Mouse (Mus musculus): ENCODE measurements at regions not wholly inside any gene's neighbourhood (a gene's known extent, or its start where the extent isn't known, plus 50 kb on each side); places are given as distances from the start of the nearest gene placed in this dataset.
"Not testable (repeated sequence)": the region's sequence is repeated elsewhere in the genome, so short reads cannot be mapped to it uniquely, and the experiment has no call there.

DNA sequence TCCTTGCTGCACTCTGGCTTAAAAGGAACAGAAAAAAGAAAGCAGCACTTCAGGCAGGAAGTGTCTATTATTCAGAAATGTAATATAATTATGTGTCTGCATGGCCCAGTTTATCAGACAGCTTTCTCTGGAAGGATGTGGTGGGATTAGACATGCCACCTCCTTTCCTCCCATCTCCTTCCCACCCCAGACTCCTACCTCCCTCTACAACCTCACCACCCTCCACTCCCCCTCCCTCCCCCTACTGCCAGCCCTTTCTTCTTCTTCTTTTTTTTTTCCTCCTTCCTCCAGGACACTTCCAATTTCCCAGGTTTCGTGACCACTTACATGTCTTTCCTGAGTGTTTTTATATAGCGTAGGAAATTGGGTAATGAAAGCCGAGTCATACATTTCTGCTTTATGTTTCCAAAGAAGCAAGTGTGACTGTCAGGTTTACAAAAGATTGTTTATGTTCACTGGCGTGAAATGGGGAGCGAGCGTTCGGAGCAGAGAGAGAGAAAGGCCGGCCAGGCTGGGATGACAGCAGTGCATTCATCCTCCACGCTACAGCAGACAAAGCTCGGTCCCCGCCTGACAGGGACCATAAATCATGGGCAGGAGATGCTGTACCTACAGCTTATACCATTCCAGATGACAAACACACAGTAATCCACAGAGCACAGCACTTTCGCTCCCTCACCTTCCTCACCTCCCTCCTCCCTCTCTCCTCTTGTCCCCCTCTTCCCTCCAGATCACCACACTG is 354.6 kb upstream of the Zfp703 start:
- 15% methylated on average over 12 of the region's 12 CpGs for WGBS
- H3K4me3 ChIP-seq (replicated peaks): no peak overlapping the region
- no peak overlapping the region for H3K9ac ChIP-seq
- H3K9me3 ChIP-seq: no peaks in the 10 kb centered on the region
- ATAC-seq: peak; percentile 73
- H3K36me3 ChIP-seq: no peaks in the 10 kb centered on the region
- H3K27me3 ChIP-seq (replicated peaks): no peaks in the 10 kb centered on the region
- peaks cover 11% of the 10 kb centered on the region for H3K4me1 ChIP-seq (replicated peaks)
- peak overlapping the region; percentile 45 for H3K4me2 ChIP-seq (replicated peaks)
- H3K27ac ChIP-seq: no peak overlapping the region

DNA sequence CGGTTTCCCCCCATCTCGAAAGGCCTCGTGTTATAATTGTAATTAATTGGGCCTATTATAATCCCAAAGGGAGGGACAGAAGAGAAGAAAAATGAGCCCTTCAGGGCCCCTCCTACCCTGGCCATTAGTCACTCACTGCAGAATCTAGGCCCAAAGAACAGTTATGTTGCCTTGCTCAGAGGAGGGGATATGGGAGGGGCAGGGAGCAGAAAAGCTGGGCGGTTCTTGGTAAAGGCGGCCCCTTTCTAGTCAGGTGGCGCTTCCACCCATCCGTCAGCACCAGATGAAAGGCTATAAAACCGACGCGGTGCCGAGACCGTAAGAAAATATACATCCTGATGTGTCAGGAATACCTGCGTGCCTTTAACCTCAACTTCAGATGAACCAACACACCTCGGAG is 350.9 kb upstream of the Zfp703 start:
- H3K4me3 ChIP-seq (replicated peaks): no peak overlapping the region
- H3K27me3 ChIP-seq (replicated peaks): no peaks in the 10 kb centered on the region
- H3K4me1 ChIP-seq (replicated peaks): peaks cover 14% of the 10 kb centered on the region
- H3K27ac ChIP-seq: no peak overlapping the region
- ATAC-seq: 0 out of 2 replicates have a peak, but pooled peaks have one; percentile 39
- 46% methylated on average over 14 of the region's 14 CpGs for WGBS
- no peaks in the 10 kb centered on the region for H3K9me3 ChIP-seq
- H3K36me3 ChIP-seq: no peaks in the 10 kb centered on the region
- no peak overlapping the region for H3K9ac ChIP-seq
- 0 out of 2 replicates have a peak overlapping the region, but pooled peaks have one; percentile 12 for H3K4me2 ChIP-seq (replicated peaks)

DNA sequence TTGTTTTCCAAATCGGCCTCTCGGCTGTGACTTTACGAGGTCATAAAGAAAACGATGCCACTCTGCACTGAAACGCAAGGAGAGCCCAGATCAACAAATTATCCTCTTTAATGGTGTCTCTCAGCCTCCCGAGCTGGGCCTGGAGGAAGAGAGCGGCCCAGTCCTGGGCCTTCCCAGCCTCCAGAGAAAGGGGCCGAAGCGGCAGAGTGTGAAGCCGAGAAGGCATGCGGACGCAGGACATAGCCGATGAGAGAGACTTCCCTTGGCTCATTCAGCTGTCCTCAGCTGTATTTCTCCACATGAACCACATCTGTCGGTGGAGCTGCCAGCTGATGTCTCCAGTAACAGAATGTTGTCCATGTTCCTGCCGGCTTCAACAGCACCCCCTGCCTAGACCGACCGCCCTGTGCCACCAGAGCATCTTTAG is 350.5 kb upstream of the Zfp703 start:
- Histone ChIP-seq H3K27ac (no peak overlapping the region), H3K4me2 (replicated peaks) (0 out of 2 replicates have a peak overlapping the region, but pooled peaks have one; percentile 12), H3K9ac (no peak overlapping the region), H3K36me3 (no peaks in the 10 kb centered on the region), H3K4me1 (replicated peaks) (peaks cover 12% of the 10 kb centered on the region), H3K27me3 (replicated peaks) (no peaks in the 10 kb centered on the region), H3K9me3 (no peaks in the 10 kb centered on the region), H3K4me3 (replicated peaks) (no peak overlapping the region)
- 37% methylated on average over 17 of the region's 17 CpGs for WGBS
- no peak for ATAC-seq

DNA sequence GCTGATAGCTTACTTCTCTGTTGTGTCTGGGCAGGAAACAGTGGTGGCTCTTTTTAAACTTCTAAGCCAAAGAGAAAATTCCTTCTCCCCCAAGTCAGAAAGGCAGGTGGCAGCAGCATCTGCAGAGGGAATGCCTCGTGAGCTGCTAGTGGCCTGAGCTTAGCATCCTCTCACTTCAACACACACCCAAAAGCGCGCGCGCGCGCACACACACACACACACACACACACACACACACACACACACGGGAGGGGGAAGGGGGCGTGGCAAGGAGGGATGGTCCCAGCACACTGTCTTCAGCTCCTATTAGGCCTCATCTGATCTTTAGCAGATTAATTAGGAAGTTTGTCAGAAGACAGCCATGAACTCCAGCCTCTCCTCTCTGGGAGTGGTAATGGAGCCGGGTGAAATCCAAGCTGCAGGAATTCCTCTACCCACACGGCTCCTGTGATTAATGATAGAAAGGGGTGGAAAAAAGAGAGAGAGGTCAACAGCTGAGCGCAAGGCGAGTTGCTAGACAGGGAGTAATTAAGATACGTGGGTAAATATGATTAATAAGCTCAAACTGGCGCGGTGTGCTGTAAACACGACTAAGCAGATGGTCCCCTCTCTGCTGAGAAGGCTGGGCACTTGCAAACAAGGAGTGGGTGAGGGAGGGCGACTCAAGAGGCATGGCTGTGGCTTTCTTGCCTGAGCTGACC is 349.8 kb upstream of the Zfp703 start:
- H3K9me3 ChIP-seq: no peaks in the 10 kb centered on the region
- H3K4me1 ChIP-seq (replicated peaks): peaks cover 6% of the 10 kb centered on the region; the same call in 1 of the 2 replicates
- no peak overlapping the region for H3K4me3 ChIP-seq (replicated peaks)
- 41% methylated on average over 18 of the region's 18 CpGs for WGBS
- no peak overlapping the region for H3K27ac ChIP-seq
- no peaks in the 10 kb centered on the region for H3K27me3 ChIP-seq (replicated peaks)
- peak; percentile 63 for ATAC-seq
- H3K36me3 ChIP-seq: no peaks in the 10 kb centered on the region
- H3K9ac ChIP-seq: no peak overlapping the region
- no peak overlapping the region for H3K4me2 ChIP-seq (replicated peaks)

DNA sequence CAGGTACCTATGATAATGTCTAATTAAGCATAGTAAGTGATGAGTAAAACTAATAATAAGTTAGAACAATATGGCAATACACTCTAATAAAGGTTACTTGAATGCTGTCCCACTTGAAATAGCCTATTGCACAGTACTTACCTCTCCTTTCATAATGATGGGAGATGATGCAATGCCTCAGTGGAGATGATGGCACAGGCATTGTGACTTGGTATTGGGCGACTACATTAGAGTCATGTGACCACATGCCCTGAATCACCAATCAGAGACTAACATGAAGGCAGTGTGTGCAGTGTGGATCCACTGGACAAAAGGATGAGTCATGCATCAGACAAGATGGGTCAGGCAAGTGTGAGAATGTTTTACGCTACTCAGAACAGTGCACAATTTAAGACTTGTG is 346.6 kb upstream of the Zfp703 start:
- no peaks in the 10 kb centered on the region for H3K27me3 ChIP-seq (replicated peaks)
- 88% methylated on average over 2 of the region's 2 CpGs for WGBS

DNA sequence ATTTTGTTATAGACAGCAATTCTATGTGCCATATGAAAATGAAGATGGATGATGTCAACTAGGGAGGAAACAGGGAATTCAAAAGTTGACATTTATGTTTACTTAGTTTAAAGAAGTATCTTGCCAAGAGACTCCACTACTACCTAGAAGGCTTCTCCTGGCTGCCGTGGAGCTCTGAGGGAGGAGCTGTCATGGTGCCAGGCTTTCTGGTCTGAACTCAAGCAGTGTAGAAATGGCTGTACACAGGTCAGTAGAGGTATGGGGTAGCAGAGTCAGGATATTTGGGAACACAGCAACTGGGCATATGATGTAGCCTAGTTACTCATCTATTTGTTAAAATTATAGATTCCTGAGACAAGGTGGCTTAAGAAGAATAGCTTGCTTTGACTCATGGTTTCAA is 341.4 kb upstream of the Zfp703 start:
- Histone ChIP-seq H3K9ac (no peak overlapping the region), H3K27me3 (replicated peaks) (no peaks in the 10 kb centered on the region), H3K4me2 (replicated peaks) (no peak overlapping the region), H3K4me1 (replicated peaks) (no peaks in the 10 kb centered on the region), H3K36me3 (no peaks in the 10 kb centered on the region), H3K27ac (no peak overlapping the region), H3K4me3 (replicated peaks) (no peak overlapping the region), H3K9me3 (no peaks in the 10 kb centered on the region)
- ATAC-seq: no peak
- 55% methylated on average over 1 of the region's 1 CpGs for WGBS

More for the DNA sequence above, 346.6 kb upstream of the Zfp703 start:
- H3K9ac ChIP-seq: no peak overlapping the region
- H3K4me2 ChIP-seq (replicated peaks): no peak overlapping the region
- no peak for ATAC-seq
- no peaks in the 10 kb centered on the region for H3K36me3 ChIP-seq
- no peak overlapping the region for H3K27ac ChIP-seq
- H3K9me3 ChIP-seq: no peaks in the 10 kb centered on the region
- 0 out of 2 replicates have a peak, but pooled peaks cover 5% of the 10 kb centered on the region for H3K4me1 ChIP-seq (replicated peaks)
- H3K4me3 ChIP-seq (replicated peaks): no peak overlapping the region

DNA sequence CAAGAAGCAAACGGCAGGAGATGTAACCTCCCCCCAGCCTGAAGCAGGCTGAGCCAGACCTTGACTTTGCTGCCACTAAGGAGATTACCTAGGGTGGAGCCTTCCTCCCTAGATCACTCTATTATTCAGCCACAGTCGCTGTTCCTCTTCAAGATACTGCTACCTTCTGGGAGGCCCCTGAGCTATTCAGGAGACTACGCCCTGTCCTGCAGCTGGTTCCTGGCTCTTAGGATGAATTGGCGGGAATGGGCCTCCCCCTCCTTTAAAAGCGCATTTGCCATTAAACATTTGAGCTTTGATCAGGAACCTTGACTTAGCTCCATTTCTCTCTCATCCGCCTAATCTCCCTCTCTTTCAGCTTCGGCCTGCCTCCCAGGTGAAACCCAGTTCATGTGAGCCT is 331.8 kb upstream of the Zfp703 start:
- not testable (repeated sequence) for H3K4me2 ChIP-seq (replicated peaks); H3K36me3 ChIP-seq; H3K9ac ChIP-seq; H3K4me1 ChIP-seq (replicated peaks); H3K27me3 ChIP-seq (replicated peaks); H3K4me3 ChIP-seq (replicated peaks); H3K27ac ChIP-seq; H3K9me3 ChIP-seq
- 71% methylated on average over 7 of the region's 7 CpGs for WGBS
- peak; percentile 70; the same call in 1 of the 2 replicates for ATAC-seq

DNA sequence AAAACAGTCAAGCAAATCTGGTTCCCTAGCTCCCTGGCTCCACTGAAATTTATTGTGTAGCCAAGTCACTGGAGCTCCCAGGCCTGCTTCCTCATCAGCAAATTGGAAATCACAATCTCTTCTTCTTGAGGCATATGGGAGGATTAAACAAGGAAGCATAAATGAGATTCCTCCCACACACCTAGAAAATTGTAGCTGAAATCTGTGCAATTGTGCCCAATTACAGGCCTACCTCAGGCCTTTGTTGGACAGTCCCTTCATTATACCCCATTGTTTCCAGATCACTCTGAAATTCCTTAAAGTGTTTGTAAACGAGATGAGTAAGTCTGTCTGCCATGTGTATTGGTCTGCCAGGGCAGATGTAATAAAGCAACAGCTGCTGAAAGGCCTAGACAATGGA is 326.8 kb upstream of the Zfp703 start:
- H3K27me3 ChIP-seq (replicated peaks): no peaks in the 10 kb centered on the region
- no peak for ATAC-seq
- no peak overlapping the region for H3K4me3 ChIP-seq (replicated peaks)
- H3K4me1 ChIP-seq (replicated peaks): no peaks in the 10 kb centered on the region
- WGBS: 62% methylated on average over 1 of the region's 1 CpGs
- no peaks in the 10 kb centered on the region for H3K36me3 ChIP-seq
- no peak overlapping the region for H3K4me2 ChIP-seq (replicated peaks)
- no peak overlapping the region for H3K27ac ChIP-seq
- H3K9me3 ChIP-seq: no peaks in the 10 kb centered on the region
- H3K9ac ChIP-seq: no peak overlapping the region

DNA sequence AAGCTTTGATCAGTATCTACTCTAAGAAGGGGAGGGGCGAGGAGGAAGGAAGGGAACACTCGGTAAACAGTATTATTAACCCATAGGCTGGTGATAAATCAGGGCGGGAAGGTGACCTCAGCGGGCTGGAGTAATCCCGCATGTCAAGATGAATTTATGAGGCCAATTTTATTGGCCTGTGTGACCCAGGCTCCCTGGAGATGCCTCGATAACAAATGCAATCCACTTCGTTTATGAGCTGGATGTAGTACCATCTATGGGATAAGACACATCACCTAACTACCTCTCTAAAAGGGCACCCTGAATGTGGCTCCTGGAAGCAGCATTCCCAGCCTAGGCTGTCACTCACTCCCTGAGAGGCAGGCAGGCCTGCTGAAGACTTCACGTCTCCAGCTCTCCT is 321.2 kb upstream of the Zfp703 start:
- no peaks in the 10 kb centered on the region for H3K27me3 ChIP-seq (replicated peaks)
- 12% methylated on average over 8 of the region's 8 CpGs for WGBS

DNA sequence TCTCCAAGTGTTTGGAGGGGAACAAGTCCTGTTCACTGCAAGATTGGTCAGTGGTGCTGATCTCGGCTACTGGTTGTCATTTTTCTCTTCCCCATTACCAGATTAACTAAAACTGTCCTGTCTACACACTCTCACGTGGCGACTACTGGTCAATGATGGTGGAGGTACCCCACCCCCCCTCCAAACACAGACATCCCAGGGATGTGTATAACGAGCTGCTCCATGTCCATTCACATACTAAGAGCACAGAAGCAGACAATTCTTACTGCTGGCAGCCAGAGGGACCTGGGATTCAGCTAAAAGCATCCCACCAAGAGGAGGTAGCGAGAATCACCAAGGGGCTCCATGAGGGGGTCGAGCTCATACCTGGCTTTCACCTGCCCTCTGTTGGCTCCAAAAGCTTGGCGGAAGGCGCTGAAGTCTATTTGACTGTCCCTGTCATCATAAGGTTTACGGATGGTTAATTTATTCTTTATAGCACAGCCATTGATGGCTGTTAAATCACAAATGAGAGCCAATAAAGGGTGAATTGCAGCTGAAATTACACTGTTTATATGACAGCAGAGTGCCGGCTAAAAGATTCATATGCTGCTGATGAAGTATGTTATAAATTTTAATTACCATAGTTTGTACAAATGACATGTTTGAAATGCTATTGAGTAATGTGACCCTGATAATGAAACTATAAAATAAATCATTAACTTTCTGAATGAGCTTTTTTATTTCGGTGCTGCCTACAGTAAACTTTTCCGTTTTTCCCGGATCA is 320.6 kb upstream of the Zfp703 start:
- peak; percentile 61 for ATAC-seq
- peak overlapping the region; percentile 34 for H3K4me2 ChIP-seq (replicated peaks)

More for the DNA sequence above, 321.2 kb upstream of the Zfp703 start:
- Histone ChIP-seq H3K9me3 (no peaks in the 10 kb centered on the region), H3K4me2 (replicated peaks) (peak overlapping the region; percentile 34), H3K36me3 (no peaks in the 10 kb centered on the region), H3K4me1 (replicated peaks) (peaks cover 6% of the 10 kb centered on the region; the same call in 1 of the 2 replicates), H3K9ac (no peak overlapping the region), H3K27ac (peak overlapping the region; percentile 34; the same call in 1 of the 2 replicates), H3K4me3 (replicated peaks) (no peak overlapping the region)
- ATAC-seq: peak; percentile 93

DNA sequence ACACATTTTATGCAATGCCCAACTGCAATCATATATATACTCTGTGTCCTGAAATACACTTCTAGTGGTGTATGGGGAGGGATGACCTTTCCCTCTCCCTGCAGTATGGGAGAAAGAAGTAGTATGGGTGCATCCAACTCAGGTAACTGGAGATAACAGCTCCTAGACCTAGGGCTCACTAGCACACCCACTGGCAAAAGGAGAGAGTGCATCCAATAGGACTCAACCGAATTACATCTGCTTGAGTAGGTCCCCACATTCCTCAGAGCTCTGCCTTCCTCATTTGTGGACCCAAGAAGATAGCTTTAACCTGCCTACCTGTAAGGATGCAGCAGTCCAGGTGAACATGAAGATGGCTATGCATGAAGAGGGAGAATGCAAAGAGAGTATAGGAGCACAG is 317.7 kb upstream of the Zfp703 start:
- 59% methylated on average over 1 of the region's 1 CpGs for WGBS
- Histone ChIP-seq H3K4me1 (replicated peaks) (peaks cover 6% of the 10 kb centered on the region; the same call in 1 of the 2 replicates), H3K4me2 (replicated peaks) (no peak overlapping the region), H3K9me3 (no peaks in the 10 kb centered on the region), H3K9ac (no peak overlapping the region), H3K27me3 (replicated peaks) (no peaks in the 10 kb centered on the region), H3K4me3 (replicated peaks) (no peak overlapping the region), H3K36me3 (no peaks in the 10 kb centered on the region), H3K27ac (no peak overlapping the region)
- no peak for ATAC-seq

More for the DNA sequence above, 320.6 kb upstream of the Zfp703 start:
- H3K4me3 ChIP-seq (replicated peaks): no peak overlapping the region
- no peaks in the 10 kb centered on the region for H3K27me3 ChIP-seq (replicated peaks)
- H3K4me1 ChIP-seq (replicated peaks): peaks cover 6% of the 10 kb centered on the region; the same call in 1 of the 2 replicates
- 31% methylated on average over 13 of the region's 13 CpGs for WGBS
- no peaks in the 10 kb centered on the region for H3K36me3 ChIP-seq
- no peak overlapping the region for H3K9ac ChIP-seq
- peak overlapping the region; percentile 39; the same call in 1 of the 2 replicates for H3K27ac ChIP-seq
- no peaks in the 10 kb centered on the region for H3K9me3 ChIP-seq

DNA sequence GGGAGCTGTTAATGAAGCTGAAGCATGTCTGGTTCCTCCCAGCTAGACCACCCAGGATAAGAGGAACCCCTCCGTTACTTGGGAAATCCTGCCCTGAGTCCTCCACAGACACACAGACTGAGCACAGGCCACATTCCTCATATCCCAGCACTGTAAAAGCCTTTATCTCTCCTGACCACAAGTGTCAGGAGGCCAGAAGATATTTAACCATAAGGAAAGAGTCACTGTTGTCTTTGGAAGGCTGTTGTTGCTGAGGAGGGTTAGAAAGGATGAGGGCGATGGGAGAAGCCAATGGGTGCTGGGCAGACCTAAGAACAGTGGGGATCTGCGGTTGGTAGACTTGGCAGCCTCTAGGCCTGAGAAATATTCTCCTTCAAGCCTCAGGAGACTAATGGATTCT is 307.6 kb upstream of the Zfp703 start:
- Histone ChIP-seq H3K4me1 (replicated peaks) (peaks cover 17% of the 10 kb centered on the region), H3K9ac (no peak overlapping the region), H3K4me3 (replicated peaks) (no peak overlapping the region), H3K36me3 (no peaks in the 10 kb centered on the region), H3K27ac (no peak overlapping the region), H3K4me2 (replicated peaks) (no peak overlapping the region), H3K9me3 (no peaks in the 10 kb centered on the region), H3K27me3 (replicated peaks) (no peaks in the 10 kb centered on the region)
- ATAC-seq: no peak
- WGBS: 76% methylated on average over 3 of the region's 3 CpGs
